Mouse (Mus musculus) MEL (cell line): ENCODE results near the gene Cela3b. TPM values are rescaled to one million over a fixed set of nuclear protein-coding genes. Genes with fewer than 3 reads are reported as not detected.

Experiments used
- DNase-seq: peaks from one replicate; pipeline ENCODE4 v3.0.0; 2011; ENCODE audit warnings: low read depth, low spot score
- H3K27ac ChIP-seq: 2 replicates; pipeline ENCODE4 v1.5.1; 2012; ENCODE audit warnings: low read depth, mild to moderate bottlenecking, control low read depth, low read length, moderate library complexity; ENCODE audit not compliant: control insufficient read depth
- H3K27me3 ChIP-seq, 2 experiments: fragments of 150-350 bp in 1 of 2; sonication (generic) in 1 of 2; 2 replicates each; pipeline ENCODE4 v1.6.1; 2012; ENCODE audit warnings: low read length in 2 of 2, mild to moderate bottlenecking in 2 of 2, improper control_type of control experiment in 1 of 2, moderate library complexity in 1 of 2; ENCODE audit not compliant: insufficient read depth in 2 of 2, control insufficient read depth in 1 of 2
- H3K36me3 ChIP-seq, 2 experiments: 2 replicates each; pipeline ENCODE4 v1.6.1; 2012 to 2014; ENCODE audit warnings: low read length in 2 of 2, improper control_type of control experiment in 1 of 2, inconsistent platforms in 1 of 2, mild to moderate bottlenecking in 1 of 2; ENCODE audit not compliant: insufficient read depth in 2 of 2, control insufficient read depth in 1 of 2
- H3K4me1 ChIP-seq, 2 experiments: fragments of 150-350 bp in 1 of 2; sonication (generic) in 1 of 2; 2 replicates each; pipeline ENCODE4 v1.6.1; 2012; ENCODE audit warnings: low read length in 2 of 2, improper control_type of control experiment in 1 of 2, mild to moderate bottlenecking in 1 of 2; ENCODE audit not compliant: insufficient read depth in 2 of 2, control insufficient read depth in 1 of 2
- H3K4me3 ChIP-seq, 2 experiments: fragments of 150-350 bp in 1 of 2; sonication (generic) in 1 of 2; 2 replicates each; pipeline ENCODE4 v1.5.1; 2012; ENCODE audit warnings: low read depth in 2 of 2, low read length in 2 of 2, mild to moderate bottlenecking in 2 of 2, moderate library complexity in 2 of 2, control low read depth in 1 of 2, improper control_type of control experiment in 1 of 2; ENCODE audit not compliant: control insufficient read depth in 1 of 2, insufficient read depth in 1 of 2
- H3K79me2 ChIP-seq: 2 replicates; pipeline ENCODE4 v1.6.1; 2012; ENCODE audit warnings: mild to moderate bottlenecking, low read length, moderate library complexity; ENCODE audit not compliant: control insufficient read depth, poor library complexity, insufficient read depth
- H3K9ac ChIP-seq: 2 replicates; pipeline ENCODE4 v1.6.1; 2012; ENCODE audit warnings: low read depth, mild to moderate bottlenecking, control low read depth, low read length, moderate library complexity; ENCODE audit not compliant: control insufficient read depth, poor library complexity, severe bottlenecking
- H3K9me3 ChIP-seq: fragments of 150-350 bp; sonication (generic); replicated peaks from 2 replicates; pipeline ENCODE4 v1.6.1; 2012; ENCODE audit warnings: mild to moderate bottlenecking, low read length, improper control_type of control experiment, moderate library complexity; ENCODE audit not compliant: insufficient read depth
- BHLHE40 ChIP-seq: IDR thresholded peaks from 2 replicates; pipeline ENCODE4 v1.6.1; 2012; ENCODE audit warnings: low read depth, mild to moderate bottlenecking, inconsistent platforms, low read length, improper control_type of control experiment, borderline replicate concordance
- CHD1 ChIP-seq: IDR thresholded peaks from 2 replicates; pipeline ENCODE4 v1.6.1; 2012; ENCODE audit warnings: low read depth, mild to moderate bottlenecking, inconsistent platforms, low read length, improper control_type of control experiment
- CHD2 ChIP-seq: IDR thresholded peaks from 2 replicates; pipeline ENCODE4 v1.6.1; 2011; ENCODE audit warnings: low read length, improper control_type of control experiment
- CTCF ChIP-seq, 3 experiments: IDR thresholded peaks in 2 of 3; conservative IDR thresholded peaks in 1 of 3; 2 replicates each; pipeline ENCODE4 v1.5.1; 2011 to 2012; ENCODE audit warnings: low read length in 3 of 3, low read depth in 2 of 3, mild to moderate bottlenecking in 2 of 3, improper control_type of control experiment in 1 of 3, inconsistent platforms in 1 of 3, mixed read lengths in 1 of 3, moderate library complexity in 1 of 3; ENCODE audit not compliant: control insufficient read depth in 1 of 3, insufficient read depth in 1 of 3, poor library complexity in 1 of 3, severe bottlenecking in 1 of 3
- E2F4 ChIP-seq: IDR thresholded peaks from 2 replicates; pipeline ENCODE4 v1.6.1; 2011; ENCODE audit warnings: low read depth, low read length, improper control_type of control experiment, borderline replicate concordance
- EP300 ChIP-seq, 2 experiments: IDR thresholded peaks; 2 replicates each; pipeline ENCODE4 v1.6.1; 2011; ENCODE audit warnings: improper control_type of control experiment in 2 of 2, low read length in 2 of 2, low read depth in 1 of 2, mild to moderate bottlenecking in 1 of 2
- GATA1 ChIP-seq: IDR thresholded peaks from 2 replicates; pipeline ENCODE4 v1.6.1; 2011; ENCODE audit warnings: low read depth, low read length, improper control_type of control experiment
- KAT2A ChIP-seq: conservative IDR thresholded peaks from 2 replicates; pipeline ENCODE4 v1.6.1; 2012; ENCODE audit warnings: low read depth, low read length, improper control_type of control experiment, inconsistent platforms
- MAX ChIP-seq: IDR thresholded peaks from 2 replicates; pipeline ENCODE4 v1.6.1; 2011; ENCODE audit warnings: low read length, improper control_type of control experiment
- MAZ ChIP-seq: IDR thresholded peaks from 2 replicates; pipeline ENCODE4 v1.6.1; 2012; ENCODE audit warnings: low read depth, mild to moderate bottlenecking, inconsistent platforms, low read length, improper control_type of control experiment
- MEF2A ChIP-seq: IDR thresholded peaks from 2 replicates; pipeline ENCODE4 v1.6.1; 2014; ENCODE audit warnings: low read depth, mild to moderate bottlenecking, inconsistent platforms, low read length, improper control_type of control experiment; ENCODE audit not compliant: poor library complexity, insufficient replicate concordance, severe bottlenecking; ENCODE audit errors: extremely low read depth
- MYB ChIP-seq: IDR thresholded peaks from 2 replicates; pipeline ENCODE4 v1.6.1; 2011; ENCODE audit warnings: mild to moderate bottlenecking, low read depth, low read length, improper control_type of control experiment
- MYC ChIP-seq: IDR thresholded peaks from 2 replicates; pipeline ENCODE4 v1.6.1; 2011; ENCODE audit warnings: low read depth, mild to moderate bottlenecking, low read length, improper control_type of control experiment, moderate library complexity
- NELFE ChIP-seq: IDR thresholded peaks from 2 replicates; pipeline ENCODE4 v1.6.1; 2011; ENCODE audit warnings: low read depth, low read length, improper control_type of control experiment
- POLR2AphosphoS2 ChIP-seq: IDR thresholded peaks from 2 replicates; pipeline ENCODE4 v1.6.1; 2011; ENCODE audit warnings: low read length, improper control_type of control experiment
- RAD21 ChIP-seq: IDR thresholded peaks from 2 replicates; pipeline ENCODE4 v1.6.1; 2011; ENCODE audit warnings: mild to moderate bottlenecking, low read depth, low read length, improper control_type of control experiment
- RCOR1 ChIP-seq: IDR thresholded peaks from 2 replicates; pipeline ENCODE4 v1.6.1; 2012; ENCODE audit warnings: low read depth, mild to moderate bottlenecking, inconsistent platforms, low read length, improper control_type of control experiment
- SIN3A ChIP-seq: IDR thresholded peaks from 2 replicates; pipeline ENCODE4 v1.6.1; 2012; ENCODE audit warnings: low read length, improper control_type of control experiment, inconsistent platforms
- SMC3 ChIP-seq: IDR thresholded peaks from 2 replicates; pipeline ENCODE4 v1.6.1; 2011; ENCODE audit warnings: low read depth, low read length, improper control_type of control experiment
- TAL1 ChIP-seq: IDR thresholded peaks from 2 replicates; pipeline ENCODE4 v1.6.1; 2012; ENCODE audit warnings: mild to moderate bottlenecking, inconsistent platforms, low read length, moderate library complexity, mixed read lengths
- TBP ChIP-seq: IDR thresholded peaks from 2 replicates; pipeline ENCODE4 v1.8.0; 2011; ENCODE audit warnings: low read depth, low read length, improper control_type of control experiment
- TCF12 ChIP-seq: IDR thresholded peaks from 2 replicates; pipeline ENCODE4 v1.6.1; 2014; ENCODE audit warnings: low read depth, mild to moderate bottlenecking, inconsistent platforms, low read length, improper control_type of control experiment, moderate library complexity
- USF2 ChIP-seq, 2 experiments: IDR thresholded peaks; 2 replicates each; pipeline ENCODE4 v1.6.1; 2011 to 2012; ENCODE audit warnings: improper control_type of control experiment in 2 of 2, low read length in 2 of 2, borderline replicate concordance in 1 of 2, inconsistent platforms in 1 of 2, low read depth in 1 of 2, mild to moderate bottlenecking in 1 of 2; ENCODE audit not compliant: insufficient read depth in 1 of 2
- ZC3H11A ChIP-seq: IDR thresholded peaks from 2 replicates; pipeline ENCODE4 v1.6.1; 2012; ENCODE audit warnings: low read depth, mild to moderate bottlenecking, inconsistent platforms, low read length, improper control_type of control experiment
- ZKSCAN1 ChIP-seq: IDR thresholded peaks from 2 replicates; pipeline ENCODE4 v1.6.1; 2012; ENCODE audit warnings: low read depth, mild to moderate bottlenecking, inconsistent platforms, low read length, improper control_type of control experiment, moderate library complexity
- polyA plus RNA-seq, 2 experiments: library from polyadenylated mRNA; stranded (reverse) in 1 of 2; unstranded in 1 of 2; fragments of >175 nt in 1 of 2; fragments of >200 nt in 1 of 2; gene quantifications; 2 replicates each; pipeline versions ENCODE4 v1.2.1 to v1.2.4; 2012; ENCODE audit warnings: low replicate concordance in 2 of 2, low read depth in 1 of 2; ENCODE audit not compliant: insufficient read length in 2 of 2, insufficient read depth in 1 of 2, missing spikeins in 1 of 2
- total RNA-seq: library from RNA; depleted of rRNA; stranded (reverse); fragments of 300-350 nt; gene quantifications from 2 replicates; pipeline ENCODE4 v1.2.3, GENCODE M21; 2012

The Cela3b gene
- total and polyA plus RNA-seq, 3 experiments, result not detected

DNA sequence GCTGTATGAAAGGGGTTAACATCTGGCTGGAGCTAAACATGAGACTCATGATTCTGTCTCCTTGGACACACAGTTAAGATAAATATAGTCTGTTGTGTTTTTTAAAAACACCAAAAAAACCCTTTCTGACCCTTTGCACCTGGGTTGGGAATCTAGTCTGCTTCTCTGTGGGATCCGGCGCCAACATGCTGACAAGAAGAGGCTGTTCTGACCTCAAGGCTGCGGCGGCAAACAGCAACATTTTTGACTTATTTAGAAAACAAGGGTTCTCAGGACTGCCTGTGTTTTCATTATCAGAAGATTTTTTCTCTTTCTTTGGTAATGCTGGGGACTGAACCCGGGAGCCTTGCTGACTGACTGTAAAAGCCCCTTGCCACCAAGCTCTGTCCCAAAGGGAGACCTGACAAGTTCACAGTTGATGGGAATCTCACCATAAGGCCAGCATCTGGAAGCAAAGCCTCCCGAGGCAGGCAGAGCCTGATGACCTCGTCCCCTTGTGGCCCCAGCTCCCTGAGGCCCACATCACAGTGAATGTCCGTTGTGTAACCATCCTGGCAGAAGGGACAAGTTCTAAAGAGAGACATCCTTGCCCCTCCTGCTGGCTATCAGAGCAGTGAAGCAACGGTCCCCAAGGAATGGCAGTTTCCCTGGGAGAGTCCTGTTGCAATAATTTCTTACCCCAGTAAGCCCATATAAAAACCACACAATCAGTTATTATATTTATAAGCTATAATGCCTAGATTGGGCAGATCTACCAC, 36.8 kb downstream of the Cela3b start:
- Histone ChIP-seq H3K79me2 (no peaks in the 10 kb centered on the region; the same call in 1 of the 2 replicates), H3K4me1 (no peaks in the 10 kb centered on the region), H3K27ac (no peak overlapping the region), H3K36me3 (no peaks in the 10 kb centered on the region), H3K9me3 (no peaks in the 10 kb centered on the region), H3K27me3 (no peaks in the 10 kb centered on the region), H3K4me3 (no peak overlapping the region), H3K9ac (no peak overlapping the region)
- DNase-seq, result no peak
- TF ChIP-seq ZC3H11A (no peak), SIN3A (no peak), USF2 (IDR thresholded peaks at IDR 0.05; ENCODE audit: borderline replicate concordance in 1 of 2, insufficient read depth in 1 of 2, low read depth in 1 of 2, low read length in 2 of 2) (no peak), MEF2A (no peak), CHD2 (no peak), EP300 (IDR thresholded peaks at IDR 0.05; ENCODE audit: low read depth in 1 of 2, low read length in 2 of 2) (no peak), RAD21 (no peak), MAX (no peak), NELFE (no peak), POLR2AphosphoS2 (no peak), KAT2A (no peak), MAZ (no peak), GATA1 (no peak), MYC (no peak), CTCF (IDR thresholded peaks at IDR 0.05 in 2 of 3, conservative IDR thresholded peaks at IDR 0.05 in 1 of 3; ENCODE audit: control insufficient read depth in 1 of 3, insufficient read depth in 1 of 3, low read depth in 2 of 3, low read length in 3 of 3, poor library complexity in 1 of 3, severe bottlenecking in 1 of 3) (no peak), MYB (no peak), RCOR1 (no peak)

DNA sequence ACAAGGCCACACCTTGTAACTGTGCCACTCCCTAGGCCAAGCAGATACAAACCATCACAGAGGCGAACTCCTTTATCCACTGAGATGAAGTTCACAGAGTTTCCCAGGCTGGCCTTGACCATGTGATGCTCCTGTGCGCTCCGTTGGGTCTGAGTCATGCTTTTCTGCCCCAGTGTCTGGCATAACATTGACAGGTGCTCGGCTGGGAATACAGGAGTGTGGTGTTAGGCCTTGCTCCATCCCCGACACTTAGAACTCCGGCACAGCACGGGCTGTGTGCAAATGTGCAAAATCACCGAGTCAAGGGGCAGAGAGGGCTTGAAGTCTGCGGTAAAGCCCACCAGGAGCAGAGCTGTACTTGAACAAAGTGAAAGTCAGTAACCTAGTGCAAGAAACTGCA, 37.5 kb downstream of the Cela3b start:
- TF ChIP-seq MAZ, result no peak
- no peak for TF ChIP-seq CHD2
- no peak for TF ChIP-seq SMC3
- TF ChIP-seq TAL1, result no peak
- TF ChIP-seq SIN3A, result no peak
- TF ChIP-seq TBP, result no peak
- TF ChIP-seq ZKSCAN1, result no peak
- no peak for TF ChIP-seq BHLHE40
- no peak for TF ChIP-seq TCF12
- TF ChIP-seq CHD1, result no peak
- no peak for TF ChIP-seq E2F4
- TF ChIP-seq EP300 (IDR thresholded peaks at IDR 0.05; ENCODE audit: low read depth in 1 of 2, low read length in 2 of 2), result no peak
- no peak for TF ChIP-seq CTCF (IDR thresholded peaks at IDR 0.05 in 2 of 3, conservative IDR thresholded peaks at IDR 0.05 in 1 of 3; ENCODE audit: control insufficient read depth in 1 of 3, insufficient read depth in 1 of 3, low read depth in 2 of 3, low read length in 3 of 3, poor library complexity in 1 of 3, severe bottlenecking in 1 of 3)
- no peak overlapping the region for H3K27ac ChIP-seq
- H3K9me3 ChIP-seq, result no peaks in the 10 kb centered on the region
- no peak overlapping the region for H3K4me3 ChIP-seq
- H3K27me3 ChIP-seq, result no peaks in the 10 kb centered on the region
- H3K36me3 ChIP-seq, result no peaks in the 10 kb centered on the region
- no peak for DNase-seq
- H3K9ac ChIP-seq, result no peak overlapping the region
- no peaks in the 10 kb centered on the region for H3K4me1 ChIP-seq
- H3K79me2 ChIP-seq, result peaks cover 4% of the 10 kb centered on the region; the same call in 1 of the 2 replicates
